10 mouse cellular contexts compared by ENCODE assay signal in the genomic region with DNA sequence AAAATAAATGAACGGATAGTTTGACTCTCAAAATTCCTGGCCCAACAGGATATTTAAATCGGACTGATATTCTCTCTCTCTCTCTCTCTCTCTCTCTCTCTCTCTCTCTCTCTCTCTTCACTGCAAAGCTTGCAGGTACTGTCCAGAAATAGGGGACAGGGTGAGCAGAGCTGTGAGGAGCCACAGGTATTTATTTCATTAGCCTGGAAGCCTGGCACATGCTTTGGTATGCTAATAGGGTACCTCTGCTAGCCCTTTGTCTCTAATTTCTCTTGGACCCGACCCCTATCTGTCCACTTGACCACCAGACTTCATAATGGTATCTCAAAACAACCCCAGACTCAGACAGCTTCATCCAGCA. TPM values are rescaled to one million over a fixed set of nuclear protein-coding genes. Genes with fewer than 3 reads are reported as not detected.
A peak's percentile ranks its signal among the peaks of the same experiment; 100 is the strongest.
DNase-seq lines count a peak whose midpoint lies in the region; ATAC-seq and TF ChIP-seq lines count a peak whose summit lies in the region.
"Had no signal": no experiment of that assay in that cellular context is flagged by ENCODE, and none has a peak within 500 bp of the region (broad histone marks: within the 10 kb centered on the region; RNA-seq: fewer than 3 reads in every experiment).

No protein-coding gene starts in this region.

- no peaks in the 10 kb centered on the region for H3K4me1 ChIP-seq in heart, postnatal 0 days (ENCODE audit: control insufficient read depth, insufficient read depth)
- no peaks in the 10 kb centered on the region for H3K4me1 ChIP-seq in brown adipose tissue, adult 24 weeks (ENCODE audit: control insufficient read depth, insufficient read depth, insufficient read length, low read length)
- peaks cover 18% of the 10 kb centered on the region for H3K4me1 ChIP-seq in hindbrain, embryonic 13.5 days (replicated peaks)
- peaks cover 13% of the 10 kb centered on the region for H3K4me1 ChIP-seq in midbrain, embryonic 13.5 days (replicated peaks)

- no peak for DNase-seq in heart, postnatal 0 days (ENCODE audit: low spot score)
- DNase-seq in heart, postnatal 25 days (ENCODE audit: low spot score), result no peak
- no peak for DNase-seq in Muller cell, postnatal 12 days (ENCODE audit: inconsistent ontology term)
- no peak for DNase-seq in cerebellum, postnatal 36 days
- DNase-seq in urinary bladder, postnatal 25 days (ENCODE audit: low spot score), result no peak
- DNase-seq: thymus, adult 2 months had no signal

- no peak for TF ChIP-seq EP300 in heart, postnatal 0 days (IDR thresholded peaks at IDR 0.05; ENCODE audit: low read depth)

- peak overlapping the region; percentile 70 for H3K4me2 ChIP-seq in heart, postnatal 0 days (ENCODE audit: low read depth, low read length)
- peak overlapping the region; percentile 67 for H3K4me2 ChIP-seq in hindbrain, embryonic 13.5 days
- peak overlapping the region; percentile 69 for H3K4me2 ChIP-seq in midbrain, embryonic 13.5 days (replicated peaks)

- no peak for TF ChIP-seq CTCF in heart, postnatal 0 days (IDR thresholded peaks at IDR 0.05; ENCODE audit: low read depth)

- WGBS in heart, postnatal 0 days, result 24% methylated on average over 3 of the region's 3 CpGs
- WGBS in hindbrain, embryonic 13.5 days, result 38% methylated on average over 3 of the region's 3 CpGs
- 37% methylated on average over 3 of the region's 3 CpGs for WGBS in midbrain, embryonic 13.5 days

- no peaks in the 10 kb centered on the region for H3K27me3 ChIP-seq in heart, postnatal 0 days (ENCODE audit: control insufficient read depth, insufficient read depth, low read length)
- no peaks in the 10 kb centered on the region for H3K27me3 ChIP-seq in hindbrain, embryonic 13.5 days
- no peaks in the 10 kb centered on the region for H3K27me3 ChIP-seq in midbrain, embryonic 13.5 days

- no peak for ATAC-seq in heart, postnatal 0 days (ENCODE audit: insufficient read depth, low read depth)
- no peak for ATAC-seq in hindbrain, embryonic 13.5 days (ENCODE audit: low FRiP score)
- peak; percentile 57 for ATAC-seq in midbrain, embryonic 13.5 days

- intact Hi-C loops in heart, postnatal 25 days (cut with DNase I), result no loop called here

- peak overlapping the region; percentile 53 for H3K4me3 ChIP-seq in heart, postnatal 0 days (ENCODE audit: low read depth, low read length)
- H3K4me3 ChIP-seq in brown adipose tissue, adult 24 weeks (ENCODE audit: insufficient read depth, low read depth, low read length), result peak overlapping the region; percentile 57
- peak overlapping the region; percentile 47 for H3K4me3 ChIP-seq in hindbrain, embryonic 13.5 days
- peak overlapping the region; percentile 48 for H3K4me3 ChIP-seq in midbrain, embryonic 13.5 days (replicated peaks)

- peak overlapping the region; percentile 36 for H3K27ac ChIP-seq in heart, postnatal 0 days (ENCODE audit: low read depth)
- H3K27ac ChIP-seq in brown adipose tissue, adult 24 weeks (replicated peaks; ENCODE audit: low read depth, low read length), result no peak overlapping the region
- H3K27ac ChIP-seq in hindbrain, embryonic 13.5 days, result peak overlapping the region; percentile 86
- peak overlapping the region; percentile 87 for H3K27ac ChIP-seq in midbrain, embryonic 13.5 days
- H3K27ac ChIP-seq: macrophage had no signal

- H3K36me3 ChIP-seq in heart, postnatal 0 days (replicated peaks; ENCODE audit: control insufficient read depth, insufficient read depth, low read length), result no peaks in the 10 kb centered on the region
- H3K36me3 ChIP-seq in hindbrain, embryonic 13.5 days, result no peaks in the 10 kb centered on the region
- no peaks in the 10 kb centered on the region for H3K36me3 ChIP-seq in midbrain, embryonic 13.5 days

- no peaks in the 10 kb centered on the region for H3K9me3 ChIP-seq in heart, postnatal 0 days (replicated peaks; ENCODE audit: control insufficient read depth, low read length)
- H3K9me3 ChIP-seq in hindbrain, embryonic 13.5 days, result no peaks in the 10 kb centered on the region
- H3K9me3 ChIP-seq in midbrain, embryonic 13.5 days, result no peaks in the 10 kb centered on the region

- H3K9ac ChIP-seq in heart, postnatal 0 days (replicated peaks; ENCODE audit: low read depth, low read length), result peak overlapping the region; percentile 60
- H3K9ac ChIP-seq in hindbrain, embryonic 13.5 days, result peak overlapping the region; percentile 80
- H3K9ac ChIP-seq in midbrain, embryonic 13.5 days (replicated peaks), result peak overlapping the region; percentile 72

RNA-seq across cellular contexts. Expression of a gene that starts 11.6 kb away (rescaled TPM):
- total RNA-seq in heart, postnatal 0 days (2014; rRNA removed; ENCODE audit: low replicate concordance), result 55.9 and 58.4 TPM in 2 replicates
- 52.2 and 52.9 TPM in 2 replicates for polyA plus RNA-seq in heart, postnatal 0 days (2015; fragmentation: Nextera tagmentation; extraction: Ambion mirVana)
- 10 to 100 TPM; 36.4 to 41.4 TPM for total RNA-seq in heart, postnatal 25 days (2021)
- 55.2 and 61.5 TPM in 2 replicates for polyA plus RNA-seq in brown adipose tissue, adult 24 weeks (2012; ENCODE audit: insufficient read depth, insufficient read length, missing spikeins)
- 58.2 and 60.1 TPM in 2 replicates for polyA plus RNA-seq in hindbrain, embryonic 13.5 days (2015; fragmentation: Nextera tagmentation; extraction: Ambion mirVana)
- 61.6 and 64.2 TPM in 2 replicates for polyA plus RNA-seq in midbrain, embryonic 13.5 days (2015; fragmentation: Nextera tagmentation; extraction: Ambion mirVana)

RNA-seq across cellular contexts. Expression of a gene that starts 14.2 kb away (rescaled TPM):
- total RNA-seq in heart, postnatal 0 days (2014; rRNA removed; ENCODE audit: low replicate concordance), result not detected in 2 replicates
- polyA plus RNA-seq in heart, postnatal 0 days (2015; fragmentation: Nextera tagmentation; extraction: Ambion mirVana), result not detected in 2 replicates
- not detected for total RNA-seq in heart, postnatal 25 days (2021)
- not detected in 2 replicates for polyA plus RNA-seq in brown adipose tissue, adult 24 weeks (2012; ENCODE audit: insufficient read depth, insufficient read length, missing spikeins)
- polyA plus RNA-seq in hindbrain, embryonic 13.5 days (2015; fragmentation: Nextera tagmentation; extraction: Ambion mirVana), result 0.69 and 0.76 TPM in 2 replicates
- 0.87 and 1.3 TPM in 2 replicates for polyA plus RNA-seq in midbrain, embryonic 13.5 days (2015; fragmentation: Nextera tagmentation; extraction: Ambion mirVana)
- polyA plus RNA-seq: macrophage had no signal

RNA-seq across cellular contexts. Expression of a gene that starts 43.5 kb away (rescaled TPM):
- total RNA-seq in heart, postnatal 0 days (2014; rRNA removed; ENCODE audit: low replicate concordance), result 19.6 TPM in 2 replicates
- 4.3 and 4.6 TPM in 2 replicates for polyA plus RNA-seq in heart, postnatal 0 days (2015; fragmentation: Nextera tagmentation; extraction: Ambion mirVana)
- total RNA-seq in heart, postnatal 25 days (2021), result 10 to 100 TPM; 17.1 to 18.7 TPM
- 4.9 and 5.8 TPM in 2 replicates for polyA plus RNA-seq in brown adipose tissue, adult 24 weeks (2012; ENCODE audit: insufficient read depth, insufficient read length, missing spikeins)
- 32.9 and 35.5 TPM in 2 replicates for polyA plus RNA-seq in hindbrain, embryonic 13.5 days (2015; fragmentation: Nextera tagmentation; extraction: Ambion mirVana)
- polyA plus RNA-seq in midbrain, embryonic 13.5 days (2015; fragmentation: Nextera tagmentation; extraction: Ambion mirVana), result 37.7 and 39.0 TPM in 2 replicates
